ENCODE assay signal across 19 mouse cellular contexts in the genomic region with DNA sequence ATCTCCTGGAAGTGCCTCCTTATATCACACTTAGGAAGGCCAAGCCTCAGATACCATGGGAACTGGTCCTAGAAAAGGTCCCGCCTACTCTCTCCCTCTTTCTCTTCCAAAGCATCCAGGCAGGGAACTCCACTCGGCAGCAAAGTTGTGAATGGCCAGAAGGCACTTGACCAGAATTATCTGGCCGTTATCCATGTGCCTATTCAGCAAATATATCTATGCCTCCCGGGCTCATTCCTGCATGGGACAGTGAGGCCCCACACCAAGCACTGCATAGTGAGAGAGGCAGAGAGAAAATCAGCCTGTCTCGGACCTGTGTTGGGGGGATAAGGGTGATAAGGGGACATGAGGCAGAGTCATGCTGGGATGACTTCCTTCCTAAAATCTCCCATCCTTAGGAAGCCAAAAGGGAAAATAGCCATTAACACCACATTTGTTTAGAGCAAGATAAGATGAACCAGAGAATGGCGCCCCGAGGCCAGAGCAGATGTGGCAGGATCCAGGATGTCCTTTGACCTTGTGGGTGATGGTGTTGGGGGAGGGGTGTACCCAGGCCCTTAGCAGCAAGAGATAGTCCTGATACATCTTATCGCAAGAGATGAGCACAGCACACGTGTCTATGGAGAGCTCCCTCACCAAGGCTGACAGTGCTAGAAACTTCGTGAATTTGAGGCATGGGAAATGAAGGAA.
DNase-seq lines count a peak whose midpoint lies in the region; ATAC-seq and TF ChIP-seq lines count a peak whose summit lies in the region.
"Had no signal": no experiment of that assay in that cellular context is flagged by ENCODE, and none has a peak within 500 bp of the region (broad histone marks: within the 10 kb centered on the region; RNA-seq: fewer than 3 reads in every experiment).

No protein-coding gene starts in this region.

- no peaks in the 10 kb centered on the region for H3K36me3 ChIP-seq in hindbrain, postnatal 0 days (ENCODE audit: insufficient read depth, low read length)
- no peaks in the 10 kb centered on the region for H3K36me3 ChIP-seq in hindbrain, embryonic 13.5 days
- no peaks in the 10 kb centered on the region for H3K36me3 ChIP-seq in midbrain, postnatal 0 days (ENCODE audit: insufficient read depth, low read length)
- H3K36me3 ChIP-seq in midbrain, embryonic 16.5 days (ENCODE audit: control insufficient read depth, insufficient read depth, low read length), result no peaks in the 10 kb centered on the region
- H3K36me3 ChIP-seq: forebrain, embryonic 12.5 days; neural tube, embryonic 12.5 days had no signal

- peak; percentile 40 for ATAC-seq in hindbrain, postnatal 0 days
- no peak for ATAC-seq in hindbrain, embryonic 13.5 days (ENCODE audit: low FRiP score)
- ATAC-seq in midbrain, postnatal 0 days (ENCODE audit: low FRiP score), result no peak
- no peak for ATAC-seq in midbrain, embryonic 16.5 days
- ATAC-seq: activated CD4-positive, CD25-positive, alpha-beta regulatory T cell, adult 4 months had no signal

- no peak overlapping the region for H3K27ac ChIP-seq in hindbrain, postnatal 0 days
- H3K27ac ChIP-seq in hindbrain, embryonic 13.5 days, result no peak overlapping the region
- no peak overlapping the region for H3K27ac ChIP-seq in midbrain, postnatal 0 days (ENCODE audit: low read depth, low read length)
- H3K27ac ChIP-seq in midbrain, embryonic 16.5 days (ENCODE audit: low read length), result no peak overlapping the region
- H3K27ac ChIP-seq: forebrain, embryonic 12.5 days; macrophage; neural tube, embryonic 12.5 days had no signal

- H3K27me3 ChIP-seq in hindbrain, postnatal 0 days (ENCODE audit: insufficient read depth, low read length), result no peaks in the 10 kb centered on the region
- H3K27me3 ChIP-seq in hindbrain, embryonic 13.5 days, result no peaks in the 10 kb centered on the region
- no peaks in the 10 kb centered on the region for H3K27me3 ChIP-seq in midbrain, postnatal 0 days (ENCODE audit: insufficient read depth, low read length)
- H3K27me3 ChIP-seq in midbrain, embryonic 16.5 days (ENCODE audit: control insufficient read depth, insufficient read depth, low read depth, low read length), result no peaks in the 10 kb centered on the region
- H3K27me3 ChIP-seq: forebrain, embryonic 12.5 days; neural tube, embryonic 12.5 days had no signal

- no peaks in the 10 kb centered on the region for H3K9me3 ChIP-seq in hindbrain, postnatal 0 days (ENCODE audit: low read length)
- no peaks in the 10 kb centered on the region; the same call in 1 of the 2 replicates for H3K9me3 ChIP-seq in hindbrain, embryonic 13.5 days
- no peaks in the 10 kb centered on the region for H3K9me3 ChIP-seq in midbrain, postnatal 0 days (ENCODE audit: low read length)
- no peaks in the 10 kb centered on the region for H3K9me3 ChIP-seq in midbrain, embryonic 16.5 days (replicated peaks; ENCODE audit: control insufficient read depth, low read length, poor library complexity, severe bottlenecking)
- H3K9me3 ChIP-seq: forebrain, embryonic 12.5 days; neural tube, embryonic 12.5 days had no signal

- H3K4me1 ChIP-seq in hindbrain, postnatal 0 days (ENCODE audit: insufficient read depth, low read length), result no peaks in the 10 kb centered on the region; the same call in 1 of the 2 replicates
- peaks cover 16% of the 10 kb centered on the region for H3K4me1 ChIP-seq in hindbrain, embryonic 13.5 days (replicated peaks)
- H3K4me1 ChIP-seq in midbrain, postnatal 0 days (ENCODE audit: insufficient read depth, low read length), result no peaks in the 10 kb centered on the region
- no peaks in the 10 kb centered on the region for H3K4me1 ChIP-seq in midbrain, embryonic 16.5 days (ENCODE audit: control insufficient read depth, insufficient read depth, low read length)

- H3K4me3 ChIP-seq in hindbrain, postnatal 0 days (ENCODE audit: low read length), result no peak overlapping the region
- H3K4me3 ChIP-seq in hindbrain, embryonic 13.5 days, result no peak overlapping the region
- H3K4me3 ChIP-seq in midbrain, postnatal 0 days (ENCODE audit: low read depth, low read length), result no peak overlapping the region
- no peak overlapping the region for H3K4me3 ChIP-seq in midbrain, embryonic 16.5 days (ENCODE audit: low read depth, low read length)
- H3K4me3 ChIP-seq: forebrain, embryonic 12.5 days; neural tube, embryonic 12.5 days had no signal

- WGBS in hindbrain, postnatal 0 days, result 59% methylated on average over 10 of the region's 10 CpGs
- WGBS in hindbrain, embryonic 13.5 days, result 72% methylated on average over 10 of the region's 10 CpGs
- WGBS in midbrain, postnatal 0 days, result 79% methylated on average over 10 of the region's 10 CpGs
- 75% methylated on average over 10 of the region's 10 CpGs for WGBS in midbrain, embryonic 16.5 days

- no peak for TF ChIP-seq CTCF in hindbrain, postnatal 0 days (IDR thresholded peaks at IDR 0.05; ENCODE audit: low read depth)
- no peak for TF ChIP-seq CTCF in midbrain, postnatal 0 days (IDR thresholded peaks at IDR 0.05)

- no peak overlapping the region for H3K9ac ChIP-seq in hindbrain, postnatal 0 days (replicated peaks; ENCODE audit: low read length)
- H3K9ac ChIP-seq in hindbrain, embryonic 13.5 days, result no peak overlapping the region
- no peak overlapping the region for H3K9ac ChIP-seq in midbrain, postnatal 0 days (replicated peaks; ENCODE audit: low read length, poor library complexity, severe bottlenecking)
- H3K9ac ChIP-seq in midbrain, embryonic 16.5 days (ENCODE audit: low read depth, low read length), result no peak overlapping the region
- H3K9ac ChIP-seq: forebrain, embryonic 12.5 days; neural tube, embryonic 12.5 days had no signal

- no peak overlapping the region for H3K4me2 ChIP-seq in hindbrain, postnatal 0 days (ENCODE audit: low read depth, low read length)
- no peak overlapping the region for H3K4me2 ChIP-seq in hindbrain, embryonic 13.5 days
- no peak overlapping the region for H3K4me2 ChIP-seq in midbrain, postnatal 0 days (ENCODE audit: low read depth, low read length, poor library complexity, severe bottlenecking)
- no peak overlapping the region for H3K4me2 ChIP-seq in midbrain, embryonic 16.5 days (ENCODE audit: low read length)
- H3K4me2 ChIP-seq: forebrain, embryonic 12.5 days; neural tube, embryonic 12.5 days had no signal

- DNase-seq in gastrocnemius, adult 18-20 months (ENCODE audit: low spot score), result peak; percentile 13
- DNase-seq in gastrocnemius, postnatal 4 days (ENCODE audit: low spot score in 2 of 2), result no peak
- no peak for DNase-seq in hindbrain, postnatal 0 days (ENCODE audit: low spot score)
- peak; percentile 36 for DNase-seq in midbrain, postnatal 0 days (ENCODE audit: low spot score)
- no peak for DNase-seq in cerebellum, adult 18-20 months
- DNase-seq in left cerebral cortex, adult 8-10 months (ENCODE audit: low spot score in 2 of 2), result no peak
- DNase-seq: adrenal gland, postnatal 36 days; cerebellum, postnatal 14 days; heart, adult 11 months; kidney, adult 18-20 months; kidney, postnatal 36 days; right cerebral cortex, postnatal 25 days; thymus, postnatal 25 days had no signal

Comparison
In these comparisons a context has a peak if more than half of its experiments do, and no peak if none do; other contexts are left out.
1. DNase-seq: peak in gastrocnemius, adult 18-20 months (single experiment) and midbrain, postnatal 0 days (single experiment); none in gastrocnemius, postnatal 4 days (0 of 2), hindbrain, postnatal 0 days (single experiment), cerebellum, adult 18-20 months (0 of 2) and left cerebral cortex, adult 8-10 months (0 of 2).